11 mouse cellular contexts compared by ENCODE assay signal in genomic region chr5:127234715-127235114, GRCm38 (mm10). TPM values are rescaled to one million over a fixed set of nuclear protein-coding genes. Genes with fewer than 3 reads are reported as not detected.
DNase-seq lines count a peak whose midpoint lies in the region; ATAC-seq lines count a peak whose summit lies in the region.
"Had no signal": no experiment of that assay in that cellular context is flagged by ENCODE, and none has a peak within 500 bp of the region (broad histone marks: within the 10 kb centered on the region; RNA-seq: fewer than 3 reads in every experiment).

No protein-coding gene starts in this region.

- WGBS in kidney, embryonic 14.5 days: 6% methylated on average over 7 of the region's 7 CpGs
- WGBS in hindbrain, embryonic 12.5 days: 2% methylated on average over 7 of the region's 7 CpGs

- no peak overlapping the region for H3K9ac ChIP-seq in kidney, embryonic 14.5 days (ENCODE audit: low read depth, low read length)
- H3K9ac ChIP-seq in hindbrain, embryonic 12.5 days: no peak overlapping the region
- H3K9ac ChIP-seq: embryonic facial prominence, embryonic 15.5 days; limb, embryonic 15.5 days had no signal

- H3K4me1 ChIP-seq in kidney, embryonic 14.5 days (ENCODE audit: control insufficient read depth, insufficient read depth, low read length): no peaks in the 10 kb centered on the region
- H3K4me1 ChIP-seq in hindbrain, embryonic 12.5 days: peaks cover 12% of the 10 kb centered on the region

- no peak overlapping the region for H3K4me3 ChIP-seq in kidney, embryonic 14.5 days (ENCODE audit: low read length)
- H3K4me3 ChIP-seq in hindbrain, embryonic 12.5 days: no peak overlapping the region
- H3K4me3 ChIP-seq: embryonic facial prominence, embryonic 15.5 days had no signal

- no peaks in the 10 kb centered on the region for H3K9me3 ChIP-seq in kidney, embryonic 14.5 days (ENCODE audit: control insufficient read depth, low read length)
- H3K9me3 ChIP-seq in hindbrain, embryonic 12.5 days (replicated peaks): peaks cover 5% of the 10 kb centered on the region; the same call in 1 of the 2 replicates
- H3K9me3 ChIP-seq: embryonic facial prominence, embryonic 15.5 days; limb, embryonic 15.5 days had no signal

- H3K36me3 ChIP-seq in kidney, embryonic 14.5 days (ENCODE audit: control insufficient read depth, insufficient read depth, low read length): no peaks in the 10 kb centered on the region
- no peaks in the 10 kb centered on the region for H3K36me3 ChIP-seq in hindbrain, embryonic 12.5 days
- H3K36me3 ChIP-seq: embryonic facial prominence, embryonic 15.5 days; limb, embryonic 15.5 days had no signal

- intact Hi-C loops in heart, postnatal 36 days (cut with DNase I): loop anchor here (5.0 kb wide), 1 partner anchor 108 kb away; no protein-coding TSS in a partner anchor

- H3K4me2 ChIP-seq in kidney, embryonic 14.5 days (replicated peaks; ENCODE audit: low read depth, low read length): no peak overlapping the region
- peak overlapping the region; percentile 36 for H3K4me2 ChIP-seq in hindbrain, embryonic 12.5 days (replicated peaks)

- 0 out of 2 replicates have a peak, but pooled peaks have one; percentile 13 for ATAC-seq in kidney, embryonic 14.5 days (ENCODE audit: low FRiP score, low TSS enrichment)
- peak; percentile 76 for ATAC-seq in hindbrain, embryonic 12.5 days (ENCODE audit: low FRiP score)
- no peak for ATAC-seq in megakaryocyte-erythroid progenitor cell, adult 5-6 weeks (replicated peaks; ENCODE audit: low FRiP score, low TSS enrichment, poor library complexity, severe bottlenecking)
- ATAC-seq: activated CD4-positive, CD25-positive, alpha-beta regulatory T cell, adult 4 months had no signal

- no peak overlapping the region for H3K27ac ChIP-seq in kidney, embryonic 14.5 days (ENCODE audit: low read depth, low read length)
- H3K27ac ChIP-seq in hindbrain, embryonic 12.5 days: peak overlapping the region; percentile 57
- H3K27ac ChIP-seq: embryonic facial prominence, embryonic 15.5 days; limb, embryonic 15.5 days had no signal

- no peak for DNase-seq in kidney, adult 9 months
- peak; percentile 84 for DNase-seq in embryo, embryonic 10 days (ENCODE audit: low spot score)
- DNase-seq in neural tube, embryonic 10.5 days (ENCODE audit: extremely low spot score, low spot score): peak; percentile 65
- DNase-seq in adrenal gland, adult 2 months: no peak
- DNase-seq in heart, postnatal 36 days: no peak

- H3K27me3 ChIP-seq in kidney, embryonic 14.5 days (ENCODE audit: control insufficient read depth, insufficient read depth, low read length): peaks cover 7% of the 10 kb centered on the region; the same call in 1 of the 2 replicates
- peaks cover 36% of the 10 kb centered on the region for H3K27me3 ChIP-seq in hindbrain, embryonic 12.5 days

RNA-seq across cellular contexts. Expression of gene Tmem132c, which starts 6.9 kb away (rescaled TPM):
- polyA plus RNA-seq in kidney, embryonic 14.5 days (2014; fragmentation: Nextera tagmentation; extraction: Ambion mirVana): 0.71 and 0.77 TPM in 2 replicates
- 30.6 and 33.9 TPM in 2 replicates for polyA plus RNA-seq in hindbrain, embryonic 12.5 days (2016; fragmentation: Nextera tagmentation; extraction: Ambion mirVana)
- under 1 TPM; 0.43 to 0.69 TPM for total RNA-seq in adrenal gland, adult 2 months (2021)
- polyA plus RNA-seq in adrenal gland, adult 2 months (2012; rRNA removed): 0.58 and 1.5 TPM in 2 replicates
- not detected in 2 replicates for total RNA-seq in megakaryocyte-erythroid progenitor cell, adult 5-6 weeks (2014; fragmentation: Nextera tagmentation)
- total RNA-seq in megakaryocyte-erythroid progenitor cell, adult 5-6 weeks (2017): not detected in 2 replicates
- total RNA-seq in heart, postnatal 36 days (2021): under 1 TPM; 0.11 TPM
- polyA plus RNA-seq: activated CD4-positive, CD25-positive, alpha-beta regulatory T cell, adult 4 months had no signal

Comparison
In these comparisons a context has a peak if more than half of its experiments do, and no peak if none do; other contexts are left out.
1. DNase-seq: peak in embryo, embryonic 10 days (single experiment) and neural tube, embryonic 10.5 days (single experiment); none in kidney, adult 9 months (single experiment), adrenal gland, adult 2 months (single experiment) and heart, postnatal 36 days (0 of 2).